Mouse (Mus musculus): Measurements from ENCODE around the gene Hic1. TPM values are rescaled to one million over a fixed set of nuclear protein-coding genes. Genes with fewer than 3 reads are reported as not detected.

The Hic1 gene
- polyA plus RNA-seq, 1 experiment from 2014 or later: 8.5 TPM

- no peak for ATAC-seq (ENCODE audit: low read depth)
- H3K9me3 ChIP-seq (ENCODE audit: control insufficient read depth, low read length): no peaks in the 10 kb centered on the region
- H3K4me1 ChIP-seq (replicated peaks; ENCODE audit: control insufficient read depth, insufficient read depth, low read length): peaks cover 55% of the 10 kb centered on the region
- H3K4me2 ChIP-seq (ENCODE audit: low read depth, low read length): no peak overlapping the region
- peak overlapping the region; percentile 82 for H3K27ac ChIP-seq (ENCODE audit: low read length)
- H3K9ac ChIP-seq (ENCODE audit: low read length): no peak overlapping the region
- H3K4me3 ChIP-seq (ENCODE audit: low read length): no peak overlapping the region
- peaks cover 3% of the 10 kb centered on the region for H3K36me3 ChIP-seq (ENCODE audit: control insufficient read depth, insufficient read depth, low read length)
- 16% methylated on average over 2 of the region's 2 CpGs for WGBS
- no peaks in the 10 kb centered on the region for H3K27me3 ChIP-seq (ENCODE audit: control insufficient read depth, insufficient read depth, low read depth, low read length)
Measured at GRCm38 (mm10) chr11:75157901-75158300, 11.4 kb downstream of the Hic1 start.

DNA sequence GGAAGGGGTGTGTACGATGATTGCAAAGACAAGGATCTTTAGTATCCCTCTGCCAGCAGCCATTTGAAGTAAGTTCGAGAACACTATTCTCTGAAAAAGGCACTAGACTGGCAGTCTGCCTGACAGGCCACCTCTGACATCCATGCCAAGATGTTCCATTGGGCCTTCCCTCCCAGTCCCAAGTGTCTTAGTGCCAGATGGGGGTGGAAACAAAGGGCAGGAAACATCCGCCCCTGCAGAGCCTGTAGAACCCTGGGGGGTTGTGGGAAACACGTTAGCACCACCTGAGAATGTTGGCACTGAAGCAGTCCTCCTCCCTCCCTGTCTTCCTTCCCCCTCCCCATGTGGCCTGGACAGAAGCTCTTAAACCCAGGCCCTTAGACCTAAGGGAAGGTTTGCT, 12.3 kb downstream of the Hic1 start:
- no peak for ATAC-seq (ENCODE audit: low read depth)
- H3K4me1 ChIP-seq (replicated peaks; ENCODE audit: control insufficient read depth, insufficient read depth, low read length): peaks cover 51% of the 10 kb centered on the region
- whole genome bisulfite sequencing: 18% methylated on average over 4 of the region's 4 CpGs
- 0 out of 2 replicates have a peak overlapping the region, but pooled peaks have one; percentile 8 for H3K9ac ChIP-seq (ENCODE audit: low read length)
- H3K27me3 ChIP-seq (ENCODE audit: control insufficient read depth, insufficient read depth, low read depth, low read length): no peaks in the 10 kb centered on the region
- peak overlapping the region; percentile 82 for H3K27ac ChIP-seq (ENCODE audit: low read length)
- no peaks in the 10 kb centered on the region; the same call in 1 of the 2 replicates for H3K36me3 ChIP-seq (ENCODE audit: control insufficient read depth, insufficient read depth, low read length)
- H3K9me3 ChIP-seq (ENCODE audit: control insufficient read depth, low read length): no peaks in the 10 kb centered on the region
- no peak overlapping the region for H3K4me2 ChIP-seq (ENCODE audit: low read depth, low read length)
- H3K4me3 ChIP-seq (ENCODE audit: low read length): no peak overlapping the region

DNA sequence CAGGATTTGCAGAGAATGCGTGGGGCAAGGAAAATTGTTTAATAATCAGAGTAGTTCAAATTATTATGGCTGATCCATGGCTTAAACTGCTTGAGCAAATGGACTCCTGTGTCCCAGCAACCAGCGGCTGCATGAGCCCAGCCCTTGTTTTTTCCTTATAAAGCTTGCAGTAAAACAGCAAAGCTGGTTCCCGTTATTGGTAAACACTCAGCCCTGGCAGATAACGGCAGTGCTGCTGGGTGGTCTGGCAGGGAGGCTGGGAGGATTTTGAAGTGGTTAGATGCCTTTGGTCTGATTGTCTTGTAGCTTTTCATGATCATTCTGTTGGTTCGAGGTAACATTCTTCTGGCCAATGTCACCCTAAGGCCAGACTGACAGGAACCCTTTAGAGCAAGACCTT, 12.9 kb downstream of the Hic1 start:
- WGBS: 28% methylated on average over 5 of the region's 5 CpGs
- peak; percentile 24; the same call in 1 of the 2 replicates for ATAC-seq (ENCODE audit: low read depth)
- no peaks in the 10 kb centered on the region; the same call in 1 of the 2 replicates for H3K36me3 ChIP-seq (ENCODE audit: control insufficient read depth, insufficient read depth, low read length)
- H3K4me2 ChIP-seq (ENCODE audit: low read depth, low read length): no peak overlapping the region
- peak overlapping the region; percentile 82 for H3K27ac ChIP-seq (ENCODE audit: low read length)
- no peaks in the 10 kb centered on the region for H3K9me3 ChIP-seq (ENCODE audit: control insufficient read depth, low read length)
- H3K4me1 ChIP-seq (replicated peaks; ENCODE audit: control insufficient read depth, insufficient read depth, low read length): peaks cover 46% of the 10 kb centered on the region
- H3K4me3 ChIP-seq (ENCODE audit: low read length): no peak overlapping the region
- H3K9ac ChIP-seq (ENCODE audit: low read length): no peak overlapping the region; the same call in 1 of the 2 replicates
- no peaks in the 10 kb centered on the region for H3K27me3 ChIP-seq (ENCODE audit: control insufficient read depth, insufficient read depth, low read depth, low read length)

DNA sequence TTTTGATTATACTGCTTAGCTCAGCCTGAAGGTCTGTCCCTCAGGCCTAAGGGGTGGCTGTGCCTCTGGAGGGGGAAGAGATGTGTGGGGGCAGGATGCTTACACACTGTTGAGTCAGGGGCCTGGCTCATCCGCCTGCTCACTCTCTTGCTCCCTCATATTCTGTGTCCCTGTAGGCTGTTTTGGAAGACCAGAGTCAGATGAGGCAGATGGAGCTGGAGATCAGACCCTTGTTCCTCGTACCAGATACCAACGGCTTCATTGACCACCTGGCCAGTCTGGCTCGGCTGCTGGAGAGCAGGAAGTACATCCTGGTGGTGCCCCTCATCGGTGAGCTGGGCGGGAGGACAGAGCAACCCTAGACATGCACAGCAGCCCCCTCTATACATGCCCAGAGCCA, 13.3 kb downstream of the Hic1 start:
- H3K4me1 ChIP-seq (replicated peaks; ENCODE audit: control insufficient read depth, insufficient read depth, low read length): peaks cover 46% of the 10 kb centered on the region

DNA sequence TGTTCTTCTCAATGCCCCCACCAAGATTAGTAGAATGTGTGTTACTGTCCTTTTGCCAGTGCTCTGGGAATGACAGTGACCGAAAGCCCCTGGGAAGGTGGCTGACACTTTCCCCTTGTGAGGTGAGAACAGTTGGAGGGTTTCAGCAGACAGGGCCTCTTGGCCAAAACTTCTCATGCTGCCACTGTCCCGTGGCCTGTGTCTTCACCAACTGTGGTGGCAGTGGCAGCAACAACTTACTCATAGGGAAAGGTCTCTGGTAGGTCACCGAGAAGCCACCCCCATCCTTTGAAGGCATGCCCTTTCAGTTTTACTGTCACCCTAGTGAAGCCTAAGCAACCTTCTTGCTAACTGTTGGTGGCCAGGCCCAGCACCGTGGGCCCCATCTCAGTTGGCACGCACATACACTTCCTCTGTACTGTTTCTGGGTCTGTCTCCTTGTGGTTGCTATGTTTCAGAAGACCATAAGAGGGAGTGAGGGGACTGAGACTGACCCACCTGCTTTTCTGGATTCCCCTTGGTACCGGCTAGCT, 15.2 kb downstream of the Hic1 start:
- no peak overlapping the region for H3K9ac ChIP-seq (ENCODE audit: low read length)
- H3K4me3 ChIP-seq (ENCODE audit: low read length): no peak overlapping the region
- whole genome bisulfite sequencing: 51% methylated on average over 6 of the region's 6 CpGs
- ATAC-seq (ENCODE audit: low read depth): no peak
- no peak overlapping the region for H3K4me2 ChIP-seq (ENCODE audit: low read depth, low read length)
- H3K27ac ChIP-seq (ENCODE audit: low read length): peak overlapping the region; percentile 93; the same call in 1 of the 2 replicates
- no peaks in the 10 kb centered on the region for H3K27me3 ChIP-seq (ENCODE audit: control insufficient read depth, insufficient read depth, low read depth, low read length)
- H3K9me3 ChIP-seq (ENCODE audit: control insufficient read depth, low read length): no peaks in the 10 kb centered on the region
- H3K36me3 ChIP-seq (ENCODE audit: control insufficient read depth, insufficient read depth, low read length): peaks cover 8% of the 10 kb centered on the region
- peaks cover 46% of the 10 kb centered on the region for H3K4me1 ChIP-seq (replicated peaks; ENCODE audit: control insufficient read depth, insufficient read depth, low read length)

More for the DNA sequence above, 13.3 kb downstream of the Hic1 start:
- H3K4me3 ChIP-seq (ENCODE audit: low read length): no peak overlapping the region
- no peak overlapping the region for H3K4me2 ChIP-seq (ENCODE audit: low read depth, low read length)
- H3K36me3 ChIP-seq (ENCODE audit: control insufficient read depth, insufficient read depth, low read length): no peaks in the 10 kb centered on the region; the same call in 1 of the 2 replicates
- no peak for ATAC-seq (ENCODE audit: low read depth)
- H3K27ac ChIP-seq (ENCODE audit: low read length): peak overlapping the region; percentile 82
- no peaks in the 10 kb centered on the region for H3K27me3 ChIP-seq (ENCODE audit: control insufficient read depth, insufficient read depth, low read depth, low read length)
- WGBS: 35% methylated on average over 6 of the region's 6 CpGs
- H3K9ac ChIP-seq (ENCODE audit: low read length): peak overlapping the region; percentile 16; the same call in 1 of the 2 replicates
- no peaks in the 10 kb centered on the region for H3K9me3 ChIP-seq (ENCODE audit: control insufficient read depth, low read length)

GRCm38 (mm10) chr11:75152603-75153557, 16.4 kb downstream of the Hic1 start:
- no peaks in the 10 kb centered on the region for H3K9me3 ChIP-seq (ENCODE audit: control insufficient read depth, low read length)
- 43% methylated on average over 18 of the region's 18 CpGs for WGBS
- peaks cover 40% of the 10 kb centered on the region for H3K4me1 ChIP-seq (replicated peaks; ENCODE audit: control insufficient read depth, insufficient read depth, low read length)
- H3K27ac ChIP-seq (ENCODE audit: low read length): peak overlapping the region; percentile 93
- H3K9ac ChIP-seq (ENCODE audit: low read length): peak overlapping the region; percentile 35; the same call in 1 of the 2 replicates
- H3K4me3 ChIP-seq (ENCODE audit: low read length): no peak overlapping the region
- H3K4me2 ChIP-seq (ENCODE audit: low read depth, low read length): no peak overlapping the region
- no peaks in the 10 kb centered on the region for H3K27me3 ChIP-seq (ENCODE audit: control insufficient read depth, insufficient read depth, low read depth, low read length)
- ATAC-seq (ENCODE audit: low read depth): peak; percentile 80
- H3K36me3 ChIP-seq (ENCODE audit: control insufficient read depth, insufficient read depth, low read length): peaks cover 8% of the 10 kb centered on the region

GRCm38 (mm10) chr11:75150346-75150745, 19.0 kb downstream of the Hic1 start:
- no peak for ATAC-seq (ENCODE audit: low read depth)
- H3K27me3 ChIP-seq (ENCODE audit: control insufficient read depth, insufficient read depth, low read depth, low read length): no peaks in the 10 kb centered on the region
- no peak overlapping the region for H3K4me3 ChIP-seq (ENCODE audit: low read length)
- peaks cover 32% of the 10 kb centered on the region for H3K4me1 ChIP-seq (replicated peaks; ENCODE audit: control insufficient read depth, insufficient read depth, low read length)
- peaks cover 8% of the 10 kb centered on the region for H3K36me3 ChIP-seq (ENCODE audit: control insufficient read depth, insufficient read depth, low read length)
- H3K9ac ChIP-seq (ENCODE audit: low read length): no peak overlapping the region
- no peaks in the 10 kb centered on the region for H3K9me3 ChIP-seq (ENCODE audit: control insufficient read depth, low read length)
- no peak overlapping the region for H3K4me2 ChIP-seq (ENCODE audit: low read depth, low read length)
- 58% methylated on average over 1 of the region's 1 CpGs for WGBS
- H3K27ac ChIP-seq (ENCODE audit: low read length): no peak overlapping the region

- ATAC-seq (ENCODE audit: low read depth): peak; percentile 32
- no peaks in the 10 kb centered on the region for H3K27me3 ChIP-seq (ENCODE audit: control insufficient read depth, insufficient read depth, low read depth, low read length)
- H3K9me3 ChIP-seq (ENCODE audit: control insufficient read depth, low read length): no peaks in the 10 kb centered on the region
- peaks cover 16% of the 10 kb centered on the region for H3K36me3 ChIP-seq (ENCODE audit: control insufficient read depth, insufficient read depth, low read length)
- H3K27ac ChIP-seq (ENCODE audit: low read length): peak overlapping the region; percentile 84
- 72% methylated on average over 11 of the region's 11 CpGs for WGBS
- no peak overlapping the region for H3K4me2 ChIP-seq (ENCODE audit: low read depth, low read length)
- H3K4me1 ChIP-seq (replicated peaks; ENCODE audit: control insufficient read depth, insufficient read depth, low read length): peaks cover 25% of the 10 kb centered on the region
- no peak overlapping the region for H3K9ac ChIP-seq (ENCODE audit: low read length)
- no peak overlapping the region for H3K4me3 ChIP-seq (ENCODE audit: low read length)
Measured at GRCm38 (mm10) chr11:75148332-75149035, 20.8 kb downstream of the Hic1 start.

DNA sequence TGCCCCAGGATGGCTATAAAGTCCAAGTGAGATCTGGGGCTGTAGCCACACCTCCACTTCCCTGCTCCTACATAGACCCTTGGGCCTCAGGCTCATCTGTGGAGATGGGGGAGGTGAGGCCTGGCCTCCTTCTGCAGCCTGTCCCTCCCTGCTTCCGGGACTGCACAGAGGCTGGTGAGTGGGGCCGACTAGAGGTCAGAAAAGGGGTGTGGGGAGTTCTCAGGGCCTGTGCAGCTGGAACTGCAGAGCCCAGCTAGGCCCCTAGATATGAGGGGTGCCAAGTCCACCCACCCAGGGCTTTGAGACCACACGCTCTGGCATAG, 21.5 kb downstream of the Hic1 start:
- 34% methylated on average over 3 of the region's 3 CpGs for WGBS
- peak overlapping the region; percentile 49 for H3K9ac ChIP-seq (ENCODE audit: low read length)

More for the DNA sequence above, 21.5 kb downstream of the Hic1 start:
- H3K9me3 ChIP-seq (ENCODE audit: control insufficient read depth, low read length): no peaks in the 10 kb centered on the region
- no peak overlapping the region for H3K4me2 ChIP-seq (ENCODE audit: low read depth, low read length)
- peak overlapping the region; percentile 84 for H3K27ac ChIP-seq (ENCODE audit: low read length)
- peak; percentile 71 for ATAC-seq (ENCODE audit: low read depth)
- H3K36me3 ChIP-seq (ENCODE audit: control insufficient read depth, insufficient read depth, low read length): peaks cover 18% of the 10 kb centered on the region
- H3K4me1 ChIP-seq (replicated peaks; ENCODE audit: control insufficient read depth, insufficient read depth, low read length): peaks cover 21% of the 10 kb centered on the region
- no peak overlapping the region for H3K4me3 ChIP-seq (ENCODE audit: low read length)
- H3K27me3 ChIP-seq (ENCODE audit: control insufficient read depth, insufficient read depth, low read depth, low read length): no peaks in the 10 kb centered on the region

All from lung, embryonic 16.5 days (tissue).